Mouse (Mus musculus): ENCODE data around the gene Fibcd1.

DNA sequence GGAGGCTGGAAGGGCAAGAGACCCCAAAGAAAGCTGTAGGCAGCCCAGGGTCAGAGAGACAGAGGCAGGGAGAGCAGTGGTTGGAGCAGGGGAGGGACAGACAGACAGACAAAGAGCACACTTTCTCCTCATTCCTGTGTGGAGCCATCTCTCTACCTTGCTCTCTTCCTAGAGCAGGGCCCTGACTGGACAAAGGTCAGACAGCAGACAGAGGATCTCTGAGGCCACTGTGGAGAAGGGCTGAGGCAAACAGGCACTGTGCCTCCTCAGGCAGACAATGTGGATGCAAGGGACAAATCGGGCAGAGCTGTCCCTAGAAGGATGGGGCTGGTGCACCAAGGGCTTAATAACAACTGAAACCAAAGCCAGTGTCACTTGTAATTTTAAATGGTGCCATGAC is 6.9 kb downstream of the Fibcd1 start:
- TF ChIP-seq CTCF (IDR thresholded peaks at IDR 0.05; ENCODE audit: control insufficient read depth, insufficient read depth, insufficient replicate concordance, low read depth, low read length) (no peak), POLR2A (IDR thresholded peaks at IDR 0.05; ENCODE audit: control insufficient read depth, low read depth, low read length) (no peak)

Data from testis, adult 2 months (tissue).